Mouse (Mus musculus) effector memory CD4-positive, alpha-beta T cell, adult 7 months (primary cell): ENCODE measurements around the gene Tap2. TPM values are rescaled to one million over a fixed set of nuclear protein-coding genes. Genes with fewer than 3 reads are reported as not detected.

Source experiments
- polyA plus RNA-seq: library from polyadenylated mRNA; unstranded; fragments of 100-300 nt; shearing (Covaris generic); gene quantifications from one replicate; pipeline ENCODE4 v1.2.1, GENCODE M21; 2017

Gene Tap2
- polyA plus RNA-seq, result 259 TPM

DNA sequence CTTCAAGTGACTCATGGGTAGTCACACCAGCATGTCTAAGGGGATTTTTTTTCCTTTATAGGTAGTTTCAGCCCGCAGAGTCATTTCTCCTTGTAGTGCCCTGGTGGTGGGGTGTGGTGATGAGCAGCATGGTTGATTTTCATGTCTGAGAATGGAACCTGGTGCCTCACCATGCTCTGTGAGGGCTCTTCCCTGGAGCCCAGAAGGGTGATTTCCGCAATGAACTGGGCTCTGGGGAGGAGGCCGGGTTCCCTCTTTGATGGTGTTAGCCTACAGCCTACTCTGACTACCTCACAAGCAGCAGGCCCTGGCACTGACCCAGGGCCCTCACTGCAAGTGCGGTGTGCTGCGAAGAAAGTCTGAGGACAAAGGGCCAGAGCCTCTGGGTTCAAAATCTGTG, at the start of gene Tap2:
Gene Tap2, plus strand, starts transcription at position 84 of the 400 bp plus-strand sequence.

DNA sequence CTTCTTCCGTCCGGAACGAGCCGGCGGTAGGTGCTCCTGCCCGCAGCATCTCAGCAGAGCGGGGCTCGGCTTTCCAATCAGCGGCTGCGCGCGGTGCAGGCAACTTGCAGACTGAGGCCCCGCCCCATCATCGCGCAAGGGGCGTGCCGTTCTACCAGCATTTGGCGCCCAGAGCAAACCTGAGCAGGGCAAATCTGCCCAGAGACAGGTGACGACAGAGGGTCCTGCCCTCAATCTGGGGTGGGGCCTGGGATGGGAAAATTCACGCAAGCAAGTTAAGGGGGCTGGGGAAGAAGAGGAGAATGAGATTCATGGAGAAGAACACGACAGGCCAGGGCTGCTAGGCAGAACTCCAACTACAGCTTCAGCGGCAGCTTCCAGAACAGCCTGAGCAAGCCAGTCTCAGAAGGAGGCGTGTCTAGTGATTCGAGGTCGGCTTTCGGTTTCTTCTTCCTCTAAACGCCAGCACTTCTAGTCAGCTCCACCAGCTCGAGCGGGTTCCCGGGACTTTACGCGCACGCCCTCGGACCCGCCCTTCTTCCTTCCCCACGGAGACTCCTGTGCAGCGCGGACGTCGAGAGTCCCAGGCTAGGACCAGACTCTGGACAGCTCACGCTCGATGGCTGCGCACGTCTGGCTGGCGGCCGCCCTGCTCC, 15.9 kb upstream of the Tap2 start, which contains the start of the genes Tap1 and Psmb9:
Gene Tap1, plus strand, starts transcription at position 293 of the 656 bp plus-strand sequence.
Gene Psmb9, minus strand, starts transcription at position 504 of the 656 bp plus-strand sequence.

DNA sequence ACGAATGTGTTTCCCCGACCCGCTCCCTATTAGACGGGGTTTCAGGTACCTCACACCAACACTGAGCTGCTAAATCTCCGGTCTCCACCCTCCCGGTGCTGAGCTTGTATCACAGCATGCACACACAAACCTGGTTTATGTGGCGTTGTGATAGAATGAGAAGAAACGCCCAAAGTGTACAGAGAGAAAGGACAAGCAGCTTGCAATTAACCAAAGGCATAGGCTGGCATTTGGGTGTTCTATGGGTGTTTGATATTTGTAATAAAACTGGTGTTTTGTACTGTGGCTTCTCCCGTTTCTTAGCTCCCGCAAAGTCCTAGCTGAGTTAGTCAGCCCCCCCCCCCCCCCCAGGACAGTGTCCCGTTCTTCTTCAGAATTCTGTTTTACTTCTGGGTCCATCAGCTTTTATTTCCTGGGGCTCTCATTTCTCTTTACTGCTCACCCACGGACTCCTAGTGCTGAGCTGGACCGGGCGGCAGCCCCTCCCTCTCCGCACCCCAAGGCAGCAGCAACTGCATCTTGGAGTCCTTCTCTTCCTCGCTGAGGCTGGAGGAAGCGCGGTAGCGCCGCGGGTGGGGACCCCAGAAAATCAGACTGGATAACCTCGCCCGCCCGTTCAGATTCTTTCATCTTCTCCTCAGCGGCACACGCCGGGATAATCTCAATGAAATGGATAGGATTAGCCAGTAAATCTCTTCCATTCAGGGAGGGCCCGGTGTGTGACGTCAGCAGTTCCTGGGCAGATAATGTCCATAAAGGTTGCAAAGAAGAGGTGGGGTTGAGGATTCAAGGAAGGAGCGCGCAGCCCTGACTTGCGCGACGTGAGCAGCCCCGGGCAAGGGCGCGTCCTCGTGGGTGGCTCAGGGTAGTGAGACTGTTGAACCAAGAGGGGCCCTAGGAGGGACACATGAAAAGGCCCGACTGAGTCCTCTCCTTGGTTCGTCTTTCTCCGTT, 6.1 kb upstream of the Tap2 start, which contains the start of gene Psmb8:
Gene Psmb8, plus strand, starts transcription at position 781 of the 954 bp plus-strand sequence.

DNA sequence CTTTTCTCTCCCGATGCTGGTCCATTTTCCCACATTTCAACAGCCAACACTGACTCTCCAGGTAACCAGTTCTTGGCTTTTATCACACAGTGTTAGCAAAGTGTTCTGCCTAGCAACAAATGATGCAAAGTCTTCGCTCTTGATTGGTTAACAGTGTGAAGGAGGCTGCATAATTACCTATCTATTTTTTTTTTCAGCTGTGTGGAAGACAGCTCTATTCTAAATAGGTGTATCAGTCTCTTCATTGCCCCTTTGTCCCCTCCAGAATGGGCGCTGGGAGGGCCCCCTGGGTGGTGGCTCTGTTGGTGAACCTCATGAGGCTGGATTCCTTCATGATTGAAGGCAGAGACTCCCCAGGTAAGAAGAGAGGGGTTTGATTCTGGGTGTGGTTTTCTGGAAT, 35.4 kb downstream of the Tap2 start, which contains the start of gene H2-Ob:
Gene H2-Ob, plus strand, starts transcription at position 198 of the 400 bp plus-strand sequence.

DNA sequence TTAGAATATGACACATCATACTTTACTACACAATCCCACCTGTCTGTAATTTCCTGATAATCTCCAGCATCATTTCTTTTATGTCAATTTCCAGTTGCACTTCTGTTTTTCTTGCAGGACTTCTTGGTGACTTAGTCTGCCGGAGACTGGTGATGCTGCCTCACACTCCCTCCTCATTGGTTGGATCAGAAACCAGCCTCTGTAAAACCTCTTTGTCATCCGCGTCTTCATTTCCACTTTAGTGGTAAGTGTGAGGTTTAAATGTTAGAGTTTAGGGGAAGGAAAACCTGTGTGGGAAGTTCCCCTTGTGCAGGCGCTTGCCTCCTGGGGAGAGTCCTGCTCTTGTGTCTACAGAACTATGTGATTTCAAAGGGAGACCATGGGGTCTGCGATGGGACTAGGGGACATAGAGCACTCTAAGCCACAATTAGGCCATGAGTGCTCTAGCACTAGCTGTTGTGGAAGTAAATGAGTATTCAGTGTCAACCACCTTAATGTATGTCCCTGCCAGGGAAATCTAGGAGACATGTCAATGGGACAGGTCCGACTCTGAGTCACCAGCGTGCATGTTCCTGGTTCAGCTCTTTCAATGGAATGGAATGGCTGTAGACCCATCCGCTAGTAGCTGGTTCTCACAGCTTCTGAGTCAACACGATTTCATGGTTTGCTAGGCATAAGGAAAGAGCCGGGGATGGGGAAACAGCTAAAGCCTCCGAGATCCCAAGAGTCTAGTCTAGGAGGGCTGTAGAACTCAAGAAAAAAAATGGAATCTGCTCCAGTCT, 54.5 kb downstream of the Tap2 start, which contains the start of gene H2-Ab1:
Gene H2-Ab1, plus strand, starts transcription at position 96 of the 782 bp plus-strand sequence.

Other genes with a start within 250 kb of the Tap2 start
- gene Vps52, start 247.7 kb upstream of the Tap2 start, polyA plus RNA-seq, result 38.1 TPM
- gene Rps18, start 247.5 kb upstream of the Tap2 start, polyA plus RNA-seq, result 2,394 TPM
- 13,530 TPM for gene H2-K1, start 203.2 kb upstream of the Tap2 start, polyA plus RNA-seq
- gene Ring1, start 178.8 kb upstream of the Tap2 start, polyA plus RNA-seq, result 26.1 TPM
- gene H2-Ke6, start 175.5 kb upstream of the Tap2 start, polyA plus RNA-seq, result 225 TPM
- gene Slc39a7, start 171.8 kb upstream of the Tap2 start, polyA plus RNA-seq, result 137 TPM
- gene Rxrb, start 171.7 kb upstream of the Tap2 start, polyA plus RNA-seq, result 78.8 TPM
- 0.27 TPM for gene Col11a2, start 164.1 kb upstream of the Tap2 start, polyA plus RNA-seq
- 1.2 TPM for gene H2-Oa, start 111.2 kb upstream of the Tap2 start, polyA plus RNA-seq
- gene H2-DMa, start 84.0 kb upstream of the Tap2 start, polyA plus RNA-seq, result 12.1 TPM
- 260 TPM for gene Brd2, start 80.9 kb upstream of the Tap2 start, polyA plus RNA-seq
- 0.28 TPM for gene H2-DMb2, start 60.2 kb upstream of the Tap2 start, polyA plus RNA-seq
- 1.0 TPM for gene H2-DMb1, start 50.5 kb upstream of the Tap2 start, polyA plus RNA-seq
- gene Tap1, start 16.0 kb upstream of the Tap2 start, polyA plus RNA-seq, result 207 TPM
- 283 TPM for gene Psmb9, start 15.8 kb upstream of the Tap2 start, polyA plus RNA-seq
- 746 TPM for gene Psmb8, start 5.8 kb upstream of the Tap2 start, polyA plus RNA-seq
- 20.6 TPM for gene H2-Ob, start 35.4 kb downstream of the Tap2 start, polyA plus RNA-seq
- 0.38 TPM for gene H2-Ab1, start 54.2 kb downstream of the Tap2 start, polyA plus RNA-seq
- 0.44 TPM for gene H2-Aa, start 84.3 kb downstream of the Tap2 start, polyA plus RNA-seq
- 0.48 TPM for gene H2-Eb1, start 102.3 kb downstream of the Tap2 start, polyA plus RNA-seq
- not detected for gene H2-Eb2, start 122.1 kb downstream of the Tap2 start, polyA plus RNA-seq
- gene Btnl2, start 151.3 kb downstream of the Tap2 start, polyA plus RNA-seq, result 0.15 TPM
- not detected for gene Btnl1, start 173.6 kb downstream of the Tap2 start, polyA plus RNA-seq
- 1.2 TPM for gene BC051142, start 195.3 kb downstream of the Tap2 start, polyA plus RNA-seq